Mouse (Mus musculus) frontal cortex, adult (tissue): ENCODE measurements around the gene Rgs7.

Experiments used
- ATAC-seq: cut with Nextera tagmentation; 2 replicates; pipeline ENCODE4 v1.9.2; 2017; ENCODE audit warnings: mild to moderate bottlenecking, moderate library complexity, mixed read lengths; ENCODE audit not compliant: low TSS enrichment

Rgs7 gene

GRCm38 (mm10) chr1:175178733-175179132 lies 313.6 kb downstream of the Rgs7 start:
- ATAC-seq: no peak

DNA sequence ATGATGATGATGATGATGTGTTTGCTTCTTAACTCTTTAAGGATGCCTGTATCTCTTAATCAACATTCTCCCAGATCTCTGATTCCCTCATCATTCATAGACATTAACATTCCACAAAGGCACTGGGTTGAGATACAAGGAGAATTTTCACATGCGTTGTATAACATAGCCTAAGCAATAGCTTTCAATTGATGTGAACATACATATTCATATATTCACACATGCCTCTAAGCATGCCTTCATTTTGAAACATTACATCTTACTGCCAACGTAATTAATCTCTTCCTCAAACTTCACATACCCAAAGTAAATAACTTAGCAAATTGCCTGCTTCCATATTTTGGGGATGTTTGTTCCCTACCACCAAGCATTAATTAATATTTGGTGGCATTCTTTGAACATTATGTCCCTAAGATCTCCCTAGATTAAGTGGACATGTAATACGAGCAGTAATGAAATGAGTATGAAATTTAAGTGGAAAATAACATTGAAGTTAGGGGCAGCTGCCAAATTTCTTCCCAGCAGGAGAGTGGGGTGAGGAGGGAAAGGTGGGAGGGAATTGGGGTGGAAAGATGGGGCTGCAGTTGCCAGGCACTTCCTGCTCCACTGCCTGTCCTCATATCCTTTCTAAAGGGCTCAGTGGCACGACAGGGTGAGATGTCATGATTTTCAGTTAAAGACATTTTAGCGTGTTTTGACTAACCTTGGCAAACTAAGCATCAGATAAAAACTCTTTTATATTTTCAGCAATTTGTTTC lies 317.2 kb downstream of the Rgs7 start:
- peak; percentile 64; the same call in 1 of the 2 replicates for ATAC-seq

- no peak for ATAC-seq
Measured at GRCm38 (mm10) chr1:175155469-175155868, 336.8 kb downstream of the Rgs7 start.

- peak; percentile 99 for ATAC-seq
Measured at GRCm38 (mm10) chr1:175143051-175143450, 349.2 kb downstream of the Rgs7 start.

DNA sequence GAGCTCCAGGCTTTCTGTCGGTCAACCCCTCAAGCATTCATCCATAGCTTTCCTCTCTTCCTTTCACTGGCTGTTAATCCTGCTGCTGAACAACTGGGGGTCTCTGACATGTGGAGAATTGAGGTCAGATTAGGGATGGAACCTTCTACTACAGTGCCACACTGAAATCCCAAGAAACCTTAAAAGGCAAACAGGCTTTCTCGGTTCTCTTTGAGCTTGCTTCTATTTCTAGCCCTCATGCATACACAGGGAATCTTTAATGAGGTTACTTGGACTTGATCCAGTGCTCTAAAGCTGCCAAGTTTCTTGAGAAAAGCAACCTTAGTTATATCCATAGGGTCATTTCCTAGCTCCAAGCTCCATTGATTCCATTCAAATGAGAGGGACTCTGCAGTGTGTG lies 363.8 kb downstream of the Rgs7 start:
- ATAC-seq: peak; percentile 72

DNA sequence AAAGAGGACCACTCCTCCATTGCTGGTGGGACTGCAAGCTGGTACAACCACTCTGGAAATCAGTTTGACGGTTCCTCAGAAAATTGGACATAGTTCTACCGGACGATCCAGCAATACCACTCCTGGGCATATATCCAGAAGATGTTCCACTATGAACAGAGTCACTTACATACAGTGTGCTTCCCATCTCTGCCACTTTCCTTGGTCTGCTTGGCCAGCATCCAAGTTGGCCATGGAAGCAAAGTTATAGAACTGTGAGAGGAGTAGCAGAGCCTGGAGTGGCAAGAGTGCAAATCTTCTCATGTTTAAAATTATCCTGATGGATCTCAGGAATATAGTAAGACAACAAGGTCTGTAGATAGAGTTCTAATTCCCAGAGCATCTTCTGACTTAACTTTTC lies 367.9 kb downstream of the Rgs7 start:
- no peak for ATAC-seq

DNA sequence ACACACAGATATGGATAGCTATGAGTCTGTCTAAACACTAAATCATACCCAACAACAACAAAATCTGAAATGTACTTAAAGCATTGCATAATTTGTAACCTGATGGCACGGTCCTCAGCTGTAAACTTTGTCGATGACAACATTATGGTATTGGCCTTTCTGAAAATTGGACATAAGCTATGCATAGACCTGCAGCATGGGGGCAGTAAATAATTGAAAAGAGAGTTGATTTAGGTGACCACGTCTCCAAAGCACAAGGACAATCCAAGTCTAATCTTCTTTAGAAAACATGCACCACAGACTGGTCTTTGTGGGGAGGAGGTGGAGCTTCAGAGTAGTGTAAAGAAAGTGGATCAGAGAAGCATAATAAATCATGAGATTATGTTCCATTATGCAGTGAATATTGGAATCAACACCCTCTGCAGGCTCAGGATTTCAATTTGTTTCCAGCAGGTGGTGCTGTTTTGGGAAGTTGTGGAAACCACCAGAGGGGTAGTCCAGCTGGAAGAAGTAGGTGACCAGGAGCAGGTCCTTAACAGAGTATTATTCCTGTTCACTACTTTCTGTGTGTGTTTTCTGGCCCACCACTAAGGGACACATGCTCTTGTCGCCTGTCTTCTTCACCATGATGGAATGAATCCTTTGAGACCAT lies 373.3 kb downstream of the Rgs7 start:
- 0 out of 2 replicates have a peak, but pooled peaks have one; percentile 29 for ATAC-seq

GRCm38 (mm10) chr1:175108270-175108860 lies 383.9 kb downstream of the Rgs7 start:
- ATAC-seq: peak; percentile 91

- no peak for ATAC-seq
Measured at GRCm38 (mm10) chr1:175106315-175106714, 386.0 kb downstream of the Rgs7 start.

GRCm38 (mm10) chr1:175105426-175105825 lies 386.9 kb downstream of the Rgs7 start:
- no peak for ATAC-seq

DNA sequence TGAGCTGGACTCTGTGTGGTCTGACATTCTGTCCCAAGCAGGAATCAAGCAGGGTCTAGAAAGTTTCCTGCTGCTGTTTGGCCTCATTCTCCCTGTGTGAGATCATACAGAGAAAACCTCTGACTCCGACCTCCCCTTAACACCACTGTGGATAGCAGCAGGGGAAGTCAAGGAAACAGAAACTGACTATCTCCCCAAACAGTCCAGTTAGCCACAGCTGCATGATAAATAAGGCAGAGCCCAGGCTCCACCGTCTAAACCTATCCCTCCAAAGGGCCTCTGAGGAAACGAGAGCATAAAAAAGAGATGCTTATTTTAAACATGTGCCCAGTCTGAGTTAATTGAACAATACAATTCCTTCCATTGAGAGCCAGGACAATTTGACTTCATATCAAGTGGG lies 395.3 kb downstream of the Rgs7 start:
- ATAC-seq: no peak

- ATAC-seq: no peak
Measured at GRCm38 (mm10) chr1:175082104-175082503, 410.2 kb downstream of the Rgs7 start.

DNA sequence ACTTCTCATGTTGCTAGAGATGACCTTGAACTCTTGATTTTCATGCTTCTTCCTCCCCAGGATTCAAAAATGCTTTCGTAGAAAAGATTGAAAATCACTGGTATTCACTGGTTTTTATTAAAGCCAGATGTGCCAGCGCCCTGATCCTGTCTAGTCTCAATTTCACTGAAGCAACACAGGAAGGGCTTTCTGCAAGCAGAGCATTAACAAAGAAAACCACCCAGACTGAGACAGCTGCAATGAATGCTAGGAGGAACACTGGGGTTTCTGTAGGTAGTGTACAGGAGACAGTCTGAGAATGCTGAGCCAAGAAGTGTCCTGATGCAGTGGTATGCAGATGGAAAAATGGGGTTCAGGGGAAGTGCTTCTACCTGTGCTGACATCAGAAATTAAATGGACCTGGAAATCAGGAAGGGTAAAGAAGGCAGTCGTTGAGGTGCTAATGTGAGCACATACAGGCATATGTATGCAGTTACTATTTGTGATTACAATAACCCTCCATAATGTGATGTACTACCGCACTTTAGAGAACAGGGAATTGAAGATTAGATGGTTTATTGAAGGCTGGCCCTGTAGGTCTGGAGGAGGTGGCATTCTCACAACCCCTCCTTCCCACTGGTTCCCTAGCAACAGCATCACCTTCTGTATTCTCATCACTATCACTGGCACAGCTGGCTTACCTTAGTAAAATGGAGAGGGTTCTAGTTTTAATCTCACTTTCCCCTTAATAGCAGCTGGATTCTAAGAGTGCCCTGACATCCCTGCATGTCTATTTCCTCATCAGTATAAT lies 412.3 kb downstream of the Rgs7 start:
- ATAC-seq: no peak

DNA sequence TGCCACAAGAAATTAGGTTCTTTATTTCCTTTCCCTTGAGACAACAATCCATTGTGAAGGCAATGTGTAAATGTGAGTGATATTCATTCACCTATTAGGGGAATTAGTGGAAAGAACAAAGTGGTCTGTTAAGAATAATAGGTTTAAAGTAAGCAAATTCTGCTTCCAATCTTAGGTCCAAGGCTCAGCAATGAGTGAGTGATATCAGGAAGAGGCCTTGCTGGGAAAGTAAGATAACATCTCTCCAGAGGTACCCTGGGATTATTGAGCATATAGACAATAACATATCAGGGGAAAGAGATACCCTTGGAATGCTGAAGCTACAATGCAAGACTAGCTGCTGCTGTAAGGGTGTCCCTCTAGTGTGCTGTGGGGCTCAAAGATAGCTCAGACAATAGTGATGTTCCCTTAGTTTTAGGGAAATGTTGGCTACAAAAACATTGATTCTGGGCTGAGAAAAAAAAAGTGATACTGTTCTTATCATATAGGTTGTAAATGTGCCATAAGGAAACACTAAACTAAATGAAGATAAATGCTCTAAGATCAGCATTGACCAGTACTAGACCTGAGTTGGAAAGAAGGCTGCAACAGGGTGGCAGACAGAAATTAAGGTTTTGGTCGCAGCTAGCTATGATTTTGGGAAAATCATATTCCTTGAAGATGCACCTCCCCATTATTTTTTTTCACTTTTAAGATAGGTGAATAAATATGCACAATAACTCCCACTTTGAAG lies 418.6 kb downstream of the Rgs7 start:
- no peak for ATAC-seq

- peak; percentile 87 for ATAC-seq
Measured at GRCm38 (mm10) chr1:175069758-175070290, 422.5 kb downstream of the Rgs7 start.

- ATAC-seq: no peak
Measured at GRCm38 (mm10) chr1:175049121-175049520, 443.2 kb downstream of the Rgs7 start.

GRCm38 (mm10) chr1:175041167-175041817 lies 451.0 kb downstream of the Rgs7 start:
- ATAC-seq: peak; percentile 85

- no peak for ATAC-seq
Measured at GRCm38 (mm10) chr1:175040038-175040437, 452.3 kb downstream of the Rgs7 start.

DNA sequence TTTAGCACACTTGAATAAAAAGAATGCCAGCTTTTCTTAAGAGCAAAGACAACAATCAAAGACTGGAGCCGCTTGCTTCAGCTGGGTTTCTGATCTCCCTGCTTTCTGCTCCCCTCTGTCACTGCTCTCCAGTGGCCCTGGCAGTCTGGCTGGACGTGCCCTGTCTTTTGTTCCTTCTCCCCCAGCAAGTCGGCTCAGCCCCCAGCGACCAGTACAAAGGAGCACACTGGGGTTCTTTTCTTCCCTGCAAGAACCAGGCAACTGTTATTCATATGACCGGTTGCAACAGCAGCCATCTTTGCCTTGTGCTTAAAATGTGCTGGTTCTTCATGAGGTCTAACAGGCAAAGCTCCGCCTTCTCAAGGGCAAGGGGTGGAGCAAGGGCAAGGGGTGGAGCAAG lies 452.7 kb downstream of the Rgs7 start:
- no peak for ATAC-seq

DNA sequence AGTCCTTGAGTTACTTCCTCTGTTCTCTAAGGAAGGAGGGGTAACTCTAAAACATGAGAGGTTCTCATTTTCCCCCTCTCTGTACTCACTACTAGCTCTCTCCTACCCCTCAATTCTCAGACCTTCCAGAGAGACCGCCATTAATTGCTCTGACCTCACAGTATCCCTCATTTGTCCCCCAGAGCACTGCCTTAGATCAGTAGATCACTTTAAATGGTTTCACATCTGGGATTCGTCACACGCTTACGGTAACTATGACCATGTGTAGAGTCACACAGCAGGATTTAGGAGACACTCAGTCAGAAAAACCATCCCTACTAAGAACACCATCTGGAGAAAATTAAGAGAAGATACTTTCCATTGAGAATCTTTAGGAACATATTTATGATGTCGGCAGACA lies 456.8 kb downstream of the Rgs7 start:
- ATAC-seq: no peak

DNA sequence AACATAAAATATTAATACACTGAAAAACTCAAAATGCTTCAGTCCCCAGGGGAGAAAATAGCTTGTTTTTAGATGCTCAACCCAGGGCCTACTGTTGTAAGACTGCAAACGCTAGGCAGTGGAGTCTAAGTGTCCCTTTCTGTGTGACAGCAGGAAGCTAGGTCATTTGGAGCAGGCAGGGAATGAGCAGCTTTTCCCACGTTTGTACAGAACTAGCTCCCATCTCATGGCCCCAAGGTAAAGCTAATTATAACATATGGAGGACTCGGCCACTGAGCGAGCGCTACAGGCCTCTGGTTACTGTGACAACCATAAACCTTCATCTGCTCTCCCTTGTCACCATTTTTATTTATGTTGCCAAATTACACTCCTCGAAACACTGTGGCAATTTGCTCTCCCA lies 460.3 kb downstream of the Rgs7 start:
- ATAC-seq: peak; percentile 54
